Comparison of ENCODE assay signal across 25 mouse cellular contexts in the genomic region with DNA sequence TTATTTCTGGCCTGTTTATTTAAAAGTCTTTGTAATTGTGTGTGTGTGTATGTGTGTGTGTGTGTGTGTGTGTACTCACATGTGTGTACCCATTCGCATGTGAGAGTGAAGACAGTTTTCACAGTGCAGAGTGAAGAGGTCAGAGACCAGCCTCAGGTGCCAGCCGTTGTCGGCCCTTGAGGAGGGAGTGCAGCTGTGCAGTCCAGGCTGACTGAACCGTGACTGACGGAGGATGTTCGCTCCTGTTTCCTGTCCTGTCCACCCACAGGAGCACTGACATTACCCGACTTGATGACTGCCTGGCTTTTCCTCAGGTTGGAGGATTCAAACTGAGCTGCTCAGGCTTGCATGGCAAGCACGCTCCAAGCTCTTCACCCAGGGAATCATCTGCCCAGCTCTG. TPM values are rescaled to one million over a fixed set of nuclear protein-coding genes. Genes with fewer than 3 reads are reported as not detected.
DNase-seq lines count a peak whose midpoint lies in the region; ATAC-seq and TF ChIP-seq lines count a peak whose summit lies in the region.
"Had no signal": no experiment of that assay in that cellular context is flagged by ENCODE, and none has a peak within 500 bp of the region (broad histone marks: within the 10 kb centered on the region; RNA-seq: fewer than 3 reads in every experiment).

No protein-coding gene starts in this region.

- no peak for TF ChIP-seq CTCF in kidney, adult 2 months (conservative IDR thresholded peaks at IDR 0.05; ENCODE audit: insufficient read depth, insufficient read length, low read depth, low read length)
- TF ChIP-seq CTCF in kidney, postnatal 0 days (IDR thresholded peaks at IDR 0.05; ENCODE audit: low read depth), result no peak

- peak; percentile 62 for DNase-seq in kidney, adult 11 months
- DNase-seq in kidney, adult 18-20 months, result no peak
- peak; percentile 74 for DNase-seq in kidney, adult 2 months
- DNase-seq in kidney, postnatal 0 days (ENCODE audit: low spot score), result peak; percentile 24
- DNase-seq in kidney, postnatal 4 days, result peak; percentile 29 to 47
- DNase-seq: adrenal gland, adult 8-10 months; cerebellum, adult 2 months; cerebellum, postnatal 25 days; gastrocnemius, postnatal 14 days; heart, postnatal 4 days; left cerebral cortex, postnatal 4 days; liver, embryonic 13.5 days; lung, adult 2 months; lung, postnatal 10 days; right cerebral cortex, postnatal 14 days had no signal

- H3K36me3 ChIP-seq in kidney, adult 2 months (ENCODE audit: control insufficient read depth, insufficient read depth, low read length), result no peaks in the 10 kb centered on the region
- no peaks in the 10 kb centered on the region for H3K36me3 ChIP-seq in kidney, postnatal 0 days (ENCODE audit: insufficient read depth, low read length)
- peaks cover 4% of the 10 kb centered on the region for H3K36me3 ChIP-seq in hindbrain, embryonic 16.5 days (ENCODE audit: control insufficient read depth, insufficient read depth, low read length)
- H3K36me3 ChIP-seq in heart, embryonic 12.5 days, result no peaks in the 10 kb centered on the region
- H3K36me3 ChIP-seq: embryonic facial prominence, embryonic 15.5 days; G1E; liver, embryonic 13.5 days; stomach, embryonic 15.5 days had no signal

- peak; percentile 57; the same call in 1 of the 2 replicates for ATAC-seq in kidney, postnatal 0 days (replicated peaks; ENCODE audit: low FRiP score, low read depth)
- ATAC-seq in hindbrain, embryonic 16.5 days, result no peak
- no peak for ATAC-seq in heart, embryonic 12.5 days (ENCODE audit: insufficient number of reproducible peaks, low FRiP score)
- ATAC-seq: forebrain, embryonic 13.5 days; inflammation-experienced regulatory T-cells, adult 6 months had no signal

- no peaks in the 10 kb centered on the region for H3K9me3 ChIP-seq in kidney, postnatal 0 days (replicated peaks; ENCODE audit: low read length)
- no peaks in the 10 kb centered on the region for H3K9me3 ChIP-seq in hindbrain, embryonic 16.5 days (ENCODE audit: control insufficient read depth, low read length)
- H3K9me3 ChIP-seq in heart, embryonic 12.5 days (replicated peaks), result 0 out of 2 replicates have a peak, but pooled peaks cover 4% of the 10 kb centered on the region
- H3K9me3 ChIP-seq: embryonic facial prominence, embryonic 10.5 days; embryonic facial prominence, embryonic 15.5 days; forebrain, embryonic 13.5 days; liver, embryonic 13.5 days; midbrain, embryonic 12.5 days; stomach, embryonic 15.5 days had no signal

- no peaks in the 10 kb centered on the region for H3K27me3 ChIP-seq in kidney, adult 2 months (replicated peaks; ENCODE audit: control insufficient read depth, insufficient read depth, low read length)
- no peaks in the 10 kb centered on the region for H3K27me3 ChIP-seq in kidney, postnatal 0 days (ENCODE audit: insufficient read depth, low read length)
- H3K27me3 ChIP-seq in hindbrain, embryonic 16.5 days (replicated peaks; ENCODE audit: control insufficient read depth, insufficient read depth, low read length), result no peaks in the 10 kb centered on the region
- no peaks in the 10 kb centered on the region for H3K27me3 ChIP-seq in heart, embryonic 12.5 days (replicated peaks)
- H3K27me3 ChIP-seq: embryonic facial prominence, embryonic 15.5 days; forebrain, embryonic 13.5 days; liver, embryonic 13.5 days; midbrain, embryonic 12.5 days; stomach, embryonic 15.5 days had no signal

- no peak overlapping the region for H3K27ac ChIP-seq in kidney, adult 2 months (ENCODE audit: insufficient read depth, low read depth, low read length)
- no peak overlapping the region for H3K27ac ChIP-seq in kidney, postnatal 0 days
- H3K27ac ChIP-seq in hindbrain, embryonic 16.5 days (ENCODE audit: low read depth, low read length), result no peak overlapping the region
- no peak overlapping the region for H3K27ac ChIP-seq in heart, embryonic 12.5 days (ENCODE audit: poor library complexity, severe bottlenecking)
- H3K27ac ChIP-seq: embryonic facial prominence, embryonic 10.5 days; embryonic facial prominence, embryonic 15.5 days; forebrain, embryonic 13.5 days; hindbrain, embryonic 14.5 days; liver, embryonic 13.5 days; midbrain, embryonic 12.5 days; stomach, embryonic 15.5 days had no signal

- TF ChIP-seq POLR2A in kidney, adult 2 months (IDR thresholded peaks at IDR 0.05; ENCODE audit: low read depth, low read length), result no peak

- H3K4me2 ChIP-seq in kidney, postnatal 0 days (ENCODE audit: low read length), result no peak overlapping the region
- no peak overlapping the region for H3K4me2 ChIP-seq in hindbrain, embryonic 16.5 days (ENCODE audit: low read length)
- no peak overlapping the region for H3K4me2 ChIP-seq in heart, embryonic 12.5 days
- H3K4me2 ChIP-seq: embryonic facial prominence, embryonic 15.5 days; forebrain, embryonic 13.5 days; hindbrain, embryonic 14.5 days; liver, embryonic 13.5 days; midbrain, embryonic 12.5 days; stomach, embryonic 15.5 days had no signal

- 0 out of 2 replicates have a peak, but pooled peaks cover 5% of the 10 kb centered on the region for H3K4me1 ChIP-seq in kidney, adult 2 months (ENCODE audit: control insufficient read depth, insufficient read depth, low read length)
- no peaks in the 10 kb centered on the region for H3K4me1 ChIP-seq in kidney, postnatal 0 days (replicated peaks; ENCODE audit: insufficient read depth, low read length)
- H3K4me1 ChIP-seq in hindbrain, embryonic 16.5 days (ENCODE audit: control insufficient read depth, insufficient read depth, low read depth, low read length), result no peaks in the 10 kb centered on the region
- no peaks in the 10 kb centered on the region for H3K4me1 ChIP-seq in heart, embryonic 12.5 days (replicated peaks)
- H3K4me1 ChIP-seq: embryonic facial prominence, embryonic 10.5 days; embryonic facial prominence, embryonic 15.5 days; forebrain, embryonic 13.5 days; liver, embryonic 13.5 days; stomach, embryonic 15.5 days had no signal

- H3K4me3 ChIP-seq in kidney, adult 2 months (ENCODE audit: insufficient read depth, low read depth, low read length), result no peak overlapping the region
- H3K4me3 ChIP-seq in kidney, postnatal 0 days (replicated peaks; ENCODE audit: low read depth, low read length), result no peak overlapping the region
- H3K4me3 ChIP-seq in hindbrain, embryonic 16.5 days (ENCODE audit: low read length), result no peak overlapping the region
- H3K4me3 ChIP-seq in heart, embryonic 12.5 days, result no peak overlapping the region
- H3K4me3 ChIP-seq: embryonic facial prominence, embryonic 10.5 days; embryonic facial prominence, embryonic 15.5 days; forebrain, embryonic 13.5 days; liver, embryonic 13.5 days; midbrain, embryonic 12.5 days; stomach, embryonic 15.5 days had no signal

- H3K9ac ChIP-seq in kidney, postnatal 0 days (ENCODE audit: low read depth, low read length), result no peak overlapping the region
- no peak overlapping the region for H3K9ac ChIP-seq in hindbrain, embryonic 16.5 days (ENCODE audit: low read depth, low read length)
- H3K9ac ChIP-seq in heart, embryonic 12.5 days, result no peak overlapping the region
- H3K9ac ChIP-seq: embryonic facial prominence, embryonic 15.5 days; forebrain, embryonic 13.5 days; hindbrain, embryonic 14.5 days; liver, embryonic 13.5 days; midbrain, embryonic 12.5 days; stomach, embryonic 15.5 days had no signal

- 39% methylated on average over 8 of the region's 8 CpGs for WGBS in kidney, adult 2 months
- whole genome bisulfite sequencing in kidney, postnatal 0 days, result 37% methylated on average over 8 of the region's 8 CpGs
- 83% methylated on average over 8 of the region's 8 CpGs for WGBS in hindbrain, embryonic 16.5 days
- WGBS in heart, embryonic 12.5 days, result 74% methylated on average over 8 of the region's 8 CpGs

RNA-seq across cellular contexts. Expression of a gene that starts 15.0 kb away (rescaled TPM):
- polyA plus RNA-seq in kidney, adult 2 months (2012; rRNA removed), result 94.2 and 98.5 TPM in 2 replicates
- polyA plus RNA-seq in kidney, postnatal 0 days (2015; fragmentation: Nextera tagmentation; extraction: Ambion mirVana), result 20.0 and 20.6 TPM in 2 replicates
- 68.3 and 80.3 TPM in 2 replicates for polyA plus RNA-seq in hindbrain, embryonic 16.5 days (2015; fragmentation: Nextera tagmentation; extraction: Ambion mirVana)
- 32.5 and 36.9 TPM in 2 replicates for polyA plus RNA-seq in heart, embryonic 12.5 days (2016; fragmentation: Nextera tagmentation; extraction: Ambion mirVana)

RNA-seq across cellular contexts. Expression of a gene that starts 15.0 kb away (rescaled TPM):
- polyA plus RNA-seq in kidney, adult 2 months (2012; rRNA removed), result 147 and 158 TPM in 2 replicates
- 28.3 and 31.6 TPM in 2 replicates for polyA plus RNA-seq in kidney, postnatal 0 days (2015; fragmentation: Nextera tagmentation; extraction: Ambion mirVana)
- polyA plus RNA-seq in hindbrain, embryonic 16.5 days (2015; fragmentation: Nextera tagmentation; extraction: Ambion mirVana), result 101 and 112 TPM in 2 replicates
- polyA plus RNA-seq in heart, embryonic 12.5 days (2016; fragmentation: Nextera tagmentation; extraction: Ambion mirVana), result 48.4 and 50.3 TPM in 2 replicates
